Mouse (Mus musculus): Measurements from ENCODE around the gene Efna5.

DNA sequence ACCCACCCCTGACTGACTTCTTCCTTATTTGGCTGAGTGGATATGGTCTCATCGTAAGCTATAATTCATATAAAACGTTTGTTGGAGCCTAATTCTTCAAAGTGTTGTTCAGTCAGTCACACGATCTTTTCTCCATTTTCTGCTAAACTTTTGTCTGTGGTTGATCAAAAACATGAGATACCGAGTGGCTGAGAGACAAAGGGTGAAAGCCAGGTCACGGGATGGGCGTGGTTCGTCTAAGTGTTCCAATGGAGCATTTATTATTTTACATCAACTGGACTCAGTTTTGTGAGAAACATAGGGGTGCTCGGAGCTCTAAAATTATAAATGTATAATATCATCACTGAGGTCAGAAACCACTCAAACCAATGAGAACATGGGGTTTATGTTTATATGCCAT lies 209.0 kb downstream of the Efna5 start:
- TF ChIP-seq CTCF (IDR thresholded peaks at IDR 0.05; ENCODE audit: low read depth, low read length) (no peak), POLR2A (IDR thresholded peaks at IDR 0.05; ENCODE audit: extremely low read depth, insufficient read depth, low read length) (no peak)
